Mouse (Mus musculus) layer of hippocampus, adult 18-20 months (tissue): ENCODE measurements at regions not wholly inside any gene's neighbourhood (a gene's known extent, or its start where the extent isn't known, plus 50 kb on each side); places are given as distances from the start of the nearest gene placed in this dataset.

Experiments used
- DNase-seq, 2 experiments: peaks; one replicate each; pipeline ENCODE4 v3.0.0; 2022; ENCODE audit warnings: low spot score in 2 of 2

DNA sequence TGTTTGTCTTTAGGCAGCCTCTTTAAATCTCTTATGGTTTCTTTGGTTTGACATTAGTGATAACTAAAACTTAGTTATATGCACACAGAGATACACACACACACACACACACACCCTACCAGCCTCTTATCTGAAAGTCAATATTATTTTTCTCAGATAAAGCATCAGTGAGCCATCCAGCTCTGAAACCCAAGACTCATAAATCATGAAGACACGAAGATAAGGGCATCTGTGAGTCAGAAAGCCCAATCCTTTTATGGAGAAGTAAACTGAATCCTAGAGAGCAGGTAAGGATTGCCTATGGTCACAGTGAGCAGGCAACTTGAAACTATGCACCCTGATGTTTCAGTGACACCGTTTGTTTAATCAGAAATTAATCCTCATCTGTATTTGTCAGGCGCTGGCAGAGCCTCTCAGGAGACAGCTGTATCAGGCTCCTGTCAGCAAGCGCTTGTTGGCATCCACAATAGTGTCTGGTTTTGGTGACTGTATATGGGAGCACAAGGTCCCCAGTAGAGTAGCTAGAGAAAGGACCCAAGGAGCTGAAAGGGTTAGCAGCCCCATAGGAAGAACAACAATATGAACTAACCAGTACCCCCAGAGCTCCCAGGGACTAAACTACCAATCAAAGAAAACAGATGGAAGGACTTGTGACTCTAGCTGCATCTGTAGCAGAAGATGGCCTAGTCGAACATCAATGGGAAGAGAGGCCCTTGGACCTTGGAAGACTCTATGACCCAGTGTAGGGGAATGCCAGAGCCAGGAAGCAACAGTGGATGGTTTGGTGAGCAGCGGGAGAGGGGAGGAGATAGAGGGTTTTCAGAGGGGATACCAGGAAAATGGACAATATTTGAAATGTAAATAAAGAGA, 207.3 kb upstream of the Ank start:
- no peak for DNase-seq

DNA sequence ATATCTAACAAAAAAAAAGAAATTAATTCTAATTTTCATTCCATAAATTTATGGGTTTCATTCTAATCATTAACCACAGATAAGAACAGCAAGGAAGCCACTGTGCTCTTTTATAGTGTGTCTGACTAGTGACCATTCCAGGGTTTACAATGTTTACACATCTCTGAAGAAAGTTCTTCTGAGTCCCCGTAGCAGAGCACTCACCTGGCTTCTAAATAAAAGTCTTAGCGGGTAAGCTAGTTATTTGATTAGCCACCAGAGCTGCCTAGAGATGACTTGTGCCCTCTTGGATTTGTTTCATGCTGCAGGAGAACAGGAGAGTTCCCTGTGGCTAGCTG, 206.7 kb upstream of the Ank start:
- no peak for DNase-seq

DNA sequence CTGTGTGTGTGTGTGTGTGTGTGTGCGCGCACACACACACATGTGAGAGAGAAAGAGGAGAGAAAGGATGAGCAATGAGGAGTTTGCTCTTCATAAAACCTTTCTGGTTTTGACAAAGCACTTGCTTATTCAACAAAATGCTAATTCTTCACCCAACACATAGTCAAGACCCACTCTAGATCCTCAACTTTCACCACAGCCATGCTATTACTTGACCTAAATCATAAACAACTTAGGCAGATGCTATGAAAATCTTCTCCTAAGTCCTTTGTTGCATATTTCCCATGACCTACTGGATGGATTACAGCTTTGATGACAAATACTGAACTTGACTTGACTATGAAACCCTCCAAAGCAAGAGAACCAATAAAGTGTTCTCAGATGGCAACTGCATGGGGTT, 196.3 kb upstream of the Ank start:
- no peak for DNase-seq

DNA sequence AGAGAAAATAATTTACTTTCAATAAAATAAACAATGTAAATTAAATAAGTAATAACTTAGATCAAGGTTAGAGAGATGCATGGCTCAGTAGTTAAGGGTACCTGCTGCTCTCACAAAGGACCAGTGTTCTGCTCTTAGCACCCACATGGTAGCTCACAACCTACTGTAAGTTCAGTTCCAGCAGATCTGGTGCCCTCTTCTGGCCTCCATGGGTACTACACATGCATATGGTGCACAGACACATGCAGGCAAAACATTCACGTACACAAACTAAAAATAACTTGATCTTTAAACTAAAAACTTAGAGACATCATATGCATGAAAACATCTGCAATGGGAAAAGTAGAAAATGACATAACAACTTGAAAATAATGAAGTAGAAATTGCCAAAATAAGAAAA, 184.2 kb upstream of the Ank start:
- no peak for DNase-seq

DNA sequence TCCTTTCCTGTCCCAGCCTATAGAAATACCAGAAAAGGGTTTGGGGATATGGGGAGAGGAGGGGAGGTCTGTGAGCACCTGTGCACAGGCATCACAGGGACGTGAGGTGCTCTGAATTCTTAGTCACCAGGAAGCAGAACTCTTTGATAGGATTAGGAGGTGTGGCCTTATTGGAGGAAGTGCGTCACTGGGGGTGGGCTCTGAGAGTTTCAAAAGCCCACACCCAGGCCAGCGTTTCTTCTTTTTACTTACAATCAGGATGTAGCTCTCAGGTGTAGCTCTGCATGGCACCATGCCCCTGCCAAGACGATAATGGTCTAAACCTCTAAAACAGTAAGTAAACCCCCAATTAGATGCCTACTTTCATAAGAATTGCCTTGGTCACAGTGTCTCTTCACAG, 162.6 kb upstream of the Ank start:
- no peak for DNase-seq

DNA sequence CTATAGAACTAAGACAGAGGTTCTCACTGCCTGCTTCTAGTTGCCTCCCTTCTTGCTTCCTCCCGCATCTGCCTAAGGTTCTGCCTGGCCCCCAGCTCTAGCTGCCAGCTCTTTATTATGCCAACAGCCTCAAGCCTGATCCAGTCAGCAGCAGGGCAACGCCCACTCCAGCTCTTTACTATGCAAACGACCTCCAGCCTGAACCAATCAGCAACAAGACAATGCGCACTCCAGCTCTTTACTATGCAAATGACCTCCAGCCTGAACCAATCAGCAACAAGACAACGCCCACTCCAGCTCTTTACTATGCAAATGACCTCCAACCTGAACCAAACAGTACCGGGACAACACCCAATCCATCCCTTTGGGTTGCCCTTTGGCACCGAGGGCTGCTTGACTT, 162.2 kb upstream of the Ank start:
- no peak for DNase-seq

DNA sequence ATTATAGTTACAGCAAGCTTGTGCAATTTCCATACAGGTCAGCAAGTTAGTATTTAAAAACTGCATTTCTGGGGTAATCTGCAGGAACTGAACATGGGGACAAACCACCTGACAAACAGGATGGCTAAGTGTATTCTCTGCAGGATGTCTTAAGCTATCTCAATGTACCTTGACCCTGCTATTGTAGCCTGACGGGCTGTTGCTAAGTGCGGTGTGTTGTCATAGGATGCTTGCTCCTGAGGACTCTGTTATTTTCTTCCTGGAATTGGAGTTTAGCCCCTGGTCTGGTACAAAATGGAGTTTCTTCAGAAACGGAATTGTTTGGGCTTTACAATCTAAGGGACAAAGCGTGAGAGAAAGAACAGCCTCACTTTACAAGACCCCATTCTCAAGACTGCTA, 161.4 kb upstream of the Ank start:
- no peak for DNase-seq

DNA sequence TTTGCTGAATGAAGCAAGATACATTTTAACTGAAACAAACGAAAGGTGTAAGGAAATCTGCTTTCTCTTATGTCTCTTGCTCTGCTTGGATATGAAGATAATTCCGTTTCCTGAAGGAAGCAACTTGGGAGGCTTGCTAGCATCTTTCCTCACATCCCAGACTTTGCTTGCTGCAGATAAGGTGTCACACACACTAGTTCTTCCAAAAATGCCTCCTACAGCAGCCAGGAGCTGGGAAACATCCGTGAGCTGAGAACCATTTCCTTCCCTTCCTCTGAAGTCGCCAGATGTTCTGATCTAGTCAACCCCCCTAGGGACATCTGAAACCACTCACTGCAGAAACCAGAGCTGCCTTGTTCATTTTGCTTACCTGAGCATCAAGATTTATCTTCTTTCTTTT, 157.8 kb upstream of the Ank start:
- no peak for DNase-seq

DNA sequence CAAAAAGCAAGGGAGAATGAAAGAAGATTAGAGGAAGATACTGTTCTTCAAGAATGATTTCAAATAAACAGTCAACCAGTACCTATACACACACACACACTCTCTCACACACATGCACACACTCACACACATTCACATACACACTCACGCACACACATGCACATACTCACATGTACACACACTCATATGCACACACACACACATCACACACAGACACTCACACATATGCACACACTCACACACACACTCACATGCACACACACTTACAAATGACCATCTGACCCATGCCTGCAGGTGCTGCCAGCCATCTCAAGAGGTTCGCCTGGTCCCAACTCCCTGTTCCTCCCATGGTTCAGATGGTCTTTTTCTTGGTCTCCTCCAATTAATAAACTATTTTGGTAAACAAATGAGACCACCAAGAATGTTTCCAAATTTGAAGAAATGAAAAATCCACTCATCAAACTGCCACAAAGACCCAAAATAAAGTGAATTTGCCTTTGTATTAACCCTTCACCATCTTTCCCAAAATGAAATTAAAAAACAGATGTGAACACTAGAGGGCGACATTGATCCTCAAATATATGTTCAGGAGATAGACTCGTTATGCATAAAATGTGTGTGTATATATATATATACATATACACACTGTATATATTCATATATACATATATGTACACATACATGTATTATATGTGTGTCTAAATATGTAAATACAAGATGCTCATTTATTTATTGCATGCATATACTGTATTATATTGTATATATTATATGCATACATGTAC, 150.3 kb upstream of the Ank start:
- DNase-seq = peak in 1 of 2 experiments; percentile 38

DNA sequence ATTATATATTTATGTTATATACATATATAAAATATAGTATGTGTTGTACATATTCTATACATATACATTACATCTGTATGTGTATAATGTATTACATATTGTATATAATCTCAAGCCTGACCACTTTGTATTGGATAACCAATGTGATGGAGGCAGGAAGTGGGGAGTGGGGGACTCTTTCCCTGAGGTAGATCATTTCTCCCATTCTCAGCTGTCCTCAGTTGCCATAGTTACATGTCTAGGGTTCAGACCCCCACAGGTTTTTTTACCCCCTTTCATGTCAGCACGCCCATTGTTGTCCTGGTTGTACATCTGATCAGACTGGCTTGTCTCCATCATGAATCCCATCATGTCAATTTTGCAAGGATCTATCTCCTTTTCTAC, 149.7 kb upstream of the Ank start:
- DNase-seq = no peak

DNA sequence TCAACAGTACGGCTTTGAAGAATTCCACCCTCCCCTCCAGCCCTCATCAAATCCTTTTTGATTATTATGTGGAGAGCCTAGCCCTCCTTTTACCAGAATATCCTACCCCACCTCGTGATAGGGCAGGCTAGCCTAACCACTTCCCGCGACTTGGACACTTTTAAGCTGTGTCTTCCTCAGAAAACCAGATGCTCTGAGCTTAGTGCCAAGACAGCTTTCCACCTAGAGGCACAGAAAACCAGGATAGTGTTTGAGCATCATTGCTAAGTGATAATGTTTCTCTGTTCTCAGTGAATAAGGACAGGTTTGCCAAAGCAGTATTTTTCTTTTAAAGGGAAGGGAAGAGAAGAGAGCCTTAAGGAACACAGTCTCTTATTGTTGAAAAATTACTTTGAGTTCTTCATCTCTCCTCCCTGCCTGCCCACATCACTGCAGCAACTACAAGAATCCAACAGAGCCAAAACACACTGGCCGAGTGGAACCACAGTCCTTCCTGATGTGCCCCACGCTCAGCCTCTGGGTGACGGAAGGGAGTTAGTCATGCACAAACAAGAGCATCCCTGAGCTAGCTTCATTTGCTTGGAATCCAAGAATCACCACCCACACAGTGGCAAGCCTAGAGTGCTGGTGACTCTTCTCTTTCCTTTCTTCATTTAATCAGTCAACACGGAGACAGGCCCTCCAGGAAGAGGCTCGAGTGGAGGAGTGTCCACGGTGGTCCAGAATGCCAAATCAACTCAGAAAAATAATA, 144.4 kb upstream of the Ank start:
- peak; percentile 11 to 30 for DNase-seq

DNA sequence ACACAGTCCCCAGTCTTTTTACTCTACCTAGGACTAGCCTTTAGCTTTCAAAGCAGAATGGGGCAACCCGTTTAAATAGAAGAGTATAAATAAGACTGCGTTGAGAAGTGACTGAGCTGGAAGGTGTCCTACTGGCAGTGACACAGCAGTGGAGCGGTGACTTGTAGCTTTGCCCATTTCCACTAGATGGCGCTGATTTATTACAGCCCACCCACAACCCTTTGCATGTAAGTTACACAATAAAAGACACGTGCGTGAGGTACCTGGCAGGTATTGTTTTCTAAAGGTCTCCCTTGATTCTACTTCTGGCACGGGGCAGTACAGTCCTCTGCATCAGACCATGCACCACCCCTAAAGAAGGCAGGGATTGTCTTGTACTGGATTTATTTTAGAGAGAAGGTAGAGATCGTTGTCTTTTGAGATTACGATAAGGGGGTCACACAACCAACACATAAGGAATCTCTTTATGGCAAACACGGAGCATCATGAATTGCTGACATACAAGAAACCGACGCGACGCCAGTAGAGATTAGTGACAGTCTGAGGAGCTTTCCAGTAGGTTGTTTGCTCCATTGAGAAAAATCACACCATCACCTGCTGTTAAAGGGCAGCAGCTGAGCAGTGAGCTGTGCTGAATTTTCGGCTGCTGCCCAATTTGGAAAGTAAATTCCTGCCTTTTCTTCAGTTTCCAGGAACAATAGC, 140.5 kb upstream of the Ank start:
- peak; percentile 73 to 92 for DNase-seq

DNA sequence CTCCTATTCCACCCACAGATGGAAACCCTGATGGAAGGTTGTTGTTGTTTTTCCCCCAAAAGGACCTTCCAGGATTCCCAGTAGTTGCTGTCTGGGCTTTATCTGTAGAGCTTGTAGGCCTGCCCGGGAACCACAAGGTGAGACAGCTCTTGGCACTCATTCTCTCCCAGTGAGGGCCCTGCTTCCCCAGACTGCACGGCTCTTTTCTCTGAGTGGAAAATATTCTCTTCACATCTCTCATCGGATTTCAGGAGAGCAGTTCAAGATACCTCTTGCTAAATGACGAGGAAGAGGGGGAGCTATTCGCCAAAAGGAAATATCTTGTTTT, 140.0 kb upstream of the Ank start:
- DNase-seq = no peak

DNA sequence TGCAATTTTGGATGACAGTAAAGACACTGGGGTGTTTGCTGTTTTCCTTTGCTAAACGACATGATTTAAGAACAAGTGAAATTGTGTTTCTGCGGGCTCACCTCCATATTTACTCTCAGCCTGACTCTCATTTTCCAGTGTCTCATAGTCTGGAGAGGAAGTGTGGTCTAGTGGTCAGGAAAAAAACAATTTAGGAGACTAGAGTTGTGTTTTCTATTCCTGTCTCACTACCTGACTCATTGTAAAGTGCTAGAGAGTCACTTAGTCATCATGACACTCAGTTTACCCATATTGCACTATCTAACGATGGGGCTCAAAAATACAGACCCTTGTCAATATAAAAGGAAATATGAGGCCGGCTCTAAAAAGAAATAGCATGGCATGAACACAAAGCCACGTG, 138.7 kb upstream of the Ank start:
- DNase-seq = no peak

DNA sequence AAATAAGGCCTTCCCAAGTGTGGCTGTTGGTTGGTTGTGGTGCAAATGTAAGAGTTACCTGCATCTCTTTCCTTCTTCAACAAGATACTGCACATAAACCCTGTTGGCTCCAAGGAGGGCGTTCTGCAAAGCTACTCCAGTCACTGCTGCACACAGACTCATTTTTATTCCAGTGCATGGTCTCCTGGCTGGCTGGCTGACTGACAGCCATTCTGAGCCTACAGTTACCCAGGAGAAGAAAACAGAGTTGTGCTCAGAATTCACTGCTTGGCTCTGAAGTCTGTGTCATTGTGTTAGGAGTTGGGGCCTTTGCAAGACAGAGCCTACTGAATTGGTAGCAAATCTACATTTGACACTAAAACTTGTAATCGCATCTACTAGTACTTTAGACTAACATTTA, 138.0 kb upstream of the Ank start:
- DNase-seq = peak in 1 of 2 experiments; percentile 24

DNA sequence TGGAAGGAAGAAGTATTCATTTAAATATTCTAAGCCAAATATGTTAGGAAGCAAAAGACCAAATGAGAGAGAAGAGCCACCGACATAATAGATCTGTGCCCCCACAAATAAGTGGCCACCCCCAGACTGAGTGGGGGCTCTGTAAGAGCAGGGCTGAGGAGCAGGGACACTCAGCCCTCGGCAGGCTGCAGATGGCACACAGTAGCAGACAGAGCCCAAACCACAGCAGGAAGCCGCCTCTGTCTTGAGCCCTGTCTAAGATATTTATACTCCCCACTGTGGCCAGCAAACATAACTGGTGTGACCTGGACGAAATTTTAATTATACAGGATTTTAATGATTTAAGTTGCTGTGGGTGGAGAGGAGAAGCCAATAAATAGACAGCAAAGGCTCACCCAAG, 126.4 kb upstream of the Ank start:
- no peak for DNase-seq

DNA sequence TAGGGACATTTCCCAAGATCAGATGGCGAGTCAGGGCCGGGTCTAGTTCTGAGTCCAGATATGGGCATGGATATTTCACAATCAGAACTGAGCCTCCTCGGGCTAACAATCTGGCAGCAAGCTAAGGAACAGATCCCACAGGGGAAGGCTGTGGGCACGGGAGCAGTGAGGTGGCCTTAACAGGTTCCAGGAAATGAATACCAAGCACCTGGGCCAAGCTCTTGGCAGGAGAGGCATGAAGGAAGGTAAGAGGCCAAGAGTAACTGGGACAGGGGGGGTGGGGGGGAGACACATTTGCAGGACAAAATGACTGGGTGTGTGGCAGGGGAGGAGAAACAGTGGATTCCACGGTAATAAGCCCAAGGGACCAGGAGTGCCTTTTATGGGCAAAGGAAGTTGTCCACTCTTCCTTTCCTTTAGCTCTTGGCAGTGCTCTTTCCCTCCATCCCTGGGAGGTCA, 124.9 kb upstream of the Ank start:
- no peak for DNase-seq

DNA sequence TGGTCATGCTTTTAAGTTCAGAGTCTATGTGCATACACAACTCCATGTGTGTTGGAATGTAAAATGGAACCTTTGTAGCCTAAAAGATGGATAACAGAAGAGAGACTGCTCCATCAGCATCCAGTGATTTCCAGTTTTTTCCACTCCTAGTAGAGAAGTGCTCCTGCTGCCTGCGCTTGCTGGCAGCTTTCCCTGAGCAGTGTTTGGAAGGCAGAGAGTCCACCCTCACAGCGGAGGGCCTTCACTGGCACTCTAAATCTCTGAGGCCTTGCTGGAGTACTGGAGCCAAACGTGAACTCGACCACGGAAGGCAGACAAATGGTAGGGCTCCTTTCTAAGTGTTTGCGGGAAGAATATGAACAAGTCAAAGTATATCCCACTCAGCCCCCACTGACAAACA, 108.0 kb upstream of the Ank start:
- peak; percentile 8 to 62 for DNase-seq

DNA sequence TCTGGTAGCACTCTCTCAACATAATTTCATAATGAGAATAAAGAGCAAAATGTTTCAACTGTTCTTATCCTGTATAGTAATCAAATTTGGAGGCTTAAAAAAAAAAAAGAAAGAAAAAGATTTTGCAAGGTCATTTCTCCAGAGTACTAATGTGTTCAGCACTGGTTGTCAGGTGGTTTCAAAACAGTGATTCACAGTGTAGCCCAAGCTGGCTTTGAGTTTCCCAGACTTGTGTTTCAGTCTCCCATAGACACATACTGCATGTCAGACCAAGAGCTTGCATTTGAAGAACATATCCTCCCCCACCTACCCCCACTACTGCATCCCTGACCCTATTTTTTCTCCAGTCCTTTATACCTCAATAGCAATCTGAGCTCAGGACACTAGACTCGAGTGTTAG, 107.2 kb upstream of the Ank start:
- no peak for DNase-seq

DNA sequence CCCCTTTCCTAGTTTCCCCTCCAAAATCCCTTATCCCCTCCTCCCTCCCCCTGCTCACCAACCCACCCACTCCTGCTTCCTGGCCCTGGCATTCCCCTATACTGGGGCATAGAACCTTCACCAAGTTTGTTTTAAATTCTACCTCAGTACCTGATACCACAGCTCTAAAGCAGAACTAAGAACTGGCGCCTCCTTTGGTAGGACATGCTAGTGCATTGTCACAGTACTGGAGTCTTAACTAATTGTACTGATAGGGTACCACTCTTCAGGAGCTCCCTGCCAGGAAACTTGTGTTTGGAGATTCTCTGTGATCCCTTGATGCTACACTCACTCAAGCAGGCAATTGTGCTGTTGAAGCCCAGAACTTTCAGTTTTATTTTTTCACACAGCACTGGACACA, 92.0 kb upstream of the Ank start:
- DNase-seq = no peak

DNA sequence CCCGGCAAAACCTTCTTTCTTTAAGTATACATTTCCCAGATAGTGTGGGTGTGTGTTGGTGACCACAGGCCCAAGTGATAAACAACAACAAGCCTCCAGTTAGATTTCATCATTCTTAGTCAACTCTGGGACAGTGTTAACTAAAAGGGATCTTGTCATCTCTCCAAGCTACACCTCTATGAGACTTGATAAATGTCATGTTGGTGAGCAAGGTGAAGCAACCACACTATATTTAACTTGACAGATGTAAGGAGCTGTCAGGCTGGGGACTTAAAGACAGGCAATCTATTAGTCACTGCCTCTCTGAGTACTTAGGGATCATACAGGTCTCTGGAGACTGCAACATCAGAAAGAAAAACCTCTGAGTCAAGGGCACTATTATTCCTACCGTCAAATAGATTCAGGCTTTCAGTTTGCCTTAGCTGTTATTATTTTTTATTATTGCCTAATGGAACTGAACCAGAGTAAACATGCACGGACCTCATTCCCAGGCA, 87.8 kb upstream of the Ank start:
- DNase-seq = no peak
